Mouse (Mus musculus) kidney, embryonic 15.5 days (tissue): ENCODE data around the gene Pbx3. TPM values are rescaled to one million over a fixed set of nuclear protein-coding genes. Genes with fewer than 3 reads are reported as not detected.

Experiments used
- ATAC-seq: fragments of 200-750 bp; cut with Nextera tagmentation; replicated peaks from 2 replicates; pipeline ENCODE4 v1.8.0; 2017; ENCODE audit warnings: moderate TSS enrichment; ENCODE audit not compliant: low FRiP score
- H3K27ac ChIP-seq: fragments of 300-500 bp; sonication (generic); 2 replicates; pipeline ENCODE4 v1.5.1; 2015; ENCODE audit warnings: mild to moderate bottlenecking, inconsistent platforms
- H3K27me3 ChIP-seq: fragments of 300-500 bp; sonication (generic); 2 replicates; pipeline ENCODE4 v1.6.1; 2015; ENCODE audit warnings: inconsistent platforms
- H3K36me3 ChIP-seq: fragments of 300-500 bp; sonication (generic); 2 replicates; pipeline ENCODE4 v1.6.1; 2015; ENCODE audit warnings: inconsistent platforms
- H3K4me1 ChIP-seq: fragments of 300-500 bp; sonication (generic); 2 replicates; pipeline ENCODE4 v1.6.1; 2015; ENCODE audit warnings: inconsistent platforms
- H3K4me2 ChIP-seq: fragments of 300-500 bp; sonication (generic); 2 replicates; pipeline ENCODE4 v1.6.1; 2015; ENCODE audit warnings: moderate library complexity, mild to moderate bottlenecking, inconsistent platforms
- H3K4me3 ChIP-seq: fragments of 300-500 bp; sonication (generic); replicated peaks from 2 replicates; pipeline ENCODE4 v1.5.1; 2015; ENCODE audit warnings: mild to moderate bottlenecking, inconsistent platforms
- H3K9ac ChIP-seq: fragments of 300-500 bp; sonication (generic); 2 replicates; pipeline ENCODE4 v1.6.1; 2015; ENCODE audit warnings: mild to moderate bottlenecking, inconsistent platforms
- H3K9me3 ChIP-seq: fragments of 300-500 bp; sonication (generic); replicated peaks from 2 replicates; pipeline ENCODE4 v1.6.1; 2016; ENCODE audit warnings: inconsistent platforms
- WGBS: fragments of 180-500 bp; shearing (Covaris S2); methylation state at CpG from one replicate; pipeline ENCODE4 v1.1.7; 2015; ENCODE audit warnings: mixed read lengths; 5-methylcytosine and 5-hydroxymethylcytosine counted together
- polyA plus RNA-seq: library from polyadenylated mRNA; unstranded; fragments of >200 nt; fragmentation: Nextera tagmentation; extraction: Ambion mirVana; gene quantifications from 2 replicates; pipeline ENCODE4 v1.2.1, GENCODE M21; 2015

Gene Pbx3
- polyA plus RNA-seq, 1 experiment from 2014 or later, result 26.6 TPM

GRCm38 (mm10) chr2:34370725-34371440 is 2.1 kb downstream of the Pbx3 start:
- Histone ChIP-seq H3K27me3 (no peaks in the 10 kb centered on the region), H3K4me1 (peaks cover 26% of the 10 kb centered on the region), H3K36me3 (no peaks in the 10 kb centered on the region), H3K9ac (peak overlapping the region; percentile 91), H3K4me3 (peak overlapping the region; percentile 79), H3K4me2 (peak overlapping the region; percentile 81), H3K9me3 (no peaks in the 10 kb centered on the region), H3K27ac (peak overlapping the region; percentile 98)
- no peak for ATAC-seq
- under 1% methylated on average over 42 of the region's 42 CpGs for WGBS

GRCm38 (mm10) chr2:34370349-34370724 is 2.6 kb downstream of the Pbx3 start:
- Histone ChIP-seq H3K27ac (peak overlapping the region; percentile 98; the same call in 1 of the 2 replicates), H3K4me1 (peaks cover 26% of the 10 kb centered on the region), H3K4me2 (peak overlapping the region; percentile 81), H3K9ac (peak overlapping the region; percentile 91; the same call in 1 of the 2 replicates), H3K4me3 (peak overlapping the region; percentile 79), H3K36me3 (no peaks in the 10 kb centered on the region), H3K9me3 (no peaks in the 10 kb centered on the region), H3K27me3 (no peaks in the 10 kb centered on the region)
- WGBS, result 6% methylated on average over 7 of the region's 7 CpGs
- no peak for ATAC-seq

DNA sequence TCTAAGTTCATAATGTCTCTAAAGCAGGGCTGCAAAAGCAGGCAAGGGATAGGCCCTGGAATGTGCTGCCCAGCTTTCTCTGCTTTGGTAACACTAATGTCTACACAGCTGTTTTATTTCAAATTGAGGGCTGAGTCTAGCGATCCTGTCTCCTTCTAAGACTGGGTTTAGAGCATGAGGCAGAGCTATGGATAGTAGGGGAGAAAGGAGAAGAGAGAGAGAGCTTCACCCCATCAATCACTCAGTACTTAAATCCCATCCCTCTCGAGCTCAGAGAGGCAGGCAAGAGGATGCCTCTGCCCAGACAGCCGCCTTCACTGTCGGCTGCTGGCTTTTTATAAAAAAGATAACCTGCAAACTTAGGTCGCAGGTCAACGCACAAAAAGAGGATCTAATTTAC is 4.5 kb downstream of the Pbx3 start:
- Histone ChIP-seq H3K9ac (no peak overlapping the region), H3K27ac (no peak overlapping the region)

DNA sequence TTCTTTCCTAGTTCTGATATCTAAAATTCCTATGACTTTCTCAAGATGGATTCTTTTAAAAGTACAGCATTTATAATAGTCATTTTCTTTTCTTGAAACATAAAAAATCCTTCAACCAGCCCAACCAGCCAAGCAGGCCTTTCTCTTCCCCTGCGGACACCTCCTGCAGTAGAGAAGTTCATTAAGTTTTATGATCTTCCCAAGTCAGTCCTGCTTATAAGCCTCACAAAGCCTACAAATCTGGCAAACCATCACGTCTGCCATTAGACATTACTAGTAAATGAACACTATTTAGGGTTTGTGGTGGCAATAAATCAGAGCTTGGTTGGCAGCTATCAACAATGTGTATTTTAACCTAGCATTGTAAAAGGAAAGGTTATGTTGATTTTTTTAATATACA is 5.9 kb downstream of the Pbx3 start:
- no peak overlapping the region for H3K27ac ChIP-seq
- H3K27me3 ChIP-seq, result no peaks in the 10 kb centered on the region
- H3K4me1 ChIP-seq, result peaks cover 15% of the 10 kb centered on the region
- no peak overlapping the region for H3K9ac ChIP-seq
- no peaks in the 10 kb centered on the region for H3K36me3 ChIP-seq
- no peak overlapping the region for H3K4me3 ChIP-seq
- no peak overlapping the region for H3K4me2 ChIP-seq
- no peaks in the 10 kb centered on the region for H3K9me3 ChIP-seq
- 32% methylated on average over 2 of the region's 2 CpGs for WGBS
- ATAC-seq, result no peak

More for the DNA sequence above, 4.5 kb downstream of the Pbx3 start:
- Histone ChIP-seq H3K4me2 (peak overlapping the region; percentile 24), H3K4me3 (0 out of 2 replicates have a peak overlapping the region, but pooled peaks have one; percentile 2), H3K9me3 (no peaks in the 10 kb centered on the region), H3K4me1 (peaks cover 22% of the 10 kb centered on the region), H3K27me3 (no peaks in the 10 kb centered on the region), H3K36me3 (no peaks in the 10 kb centered on the region)
- no peak for ATAC-seq
- 33% methylated on average over 6 of the region's 6 CpGs for WGBS

DNA sequence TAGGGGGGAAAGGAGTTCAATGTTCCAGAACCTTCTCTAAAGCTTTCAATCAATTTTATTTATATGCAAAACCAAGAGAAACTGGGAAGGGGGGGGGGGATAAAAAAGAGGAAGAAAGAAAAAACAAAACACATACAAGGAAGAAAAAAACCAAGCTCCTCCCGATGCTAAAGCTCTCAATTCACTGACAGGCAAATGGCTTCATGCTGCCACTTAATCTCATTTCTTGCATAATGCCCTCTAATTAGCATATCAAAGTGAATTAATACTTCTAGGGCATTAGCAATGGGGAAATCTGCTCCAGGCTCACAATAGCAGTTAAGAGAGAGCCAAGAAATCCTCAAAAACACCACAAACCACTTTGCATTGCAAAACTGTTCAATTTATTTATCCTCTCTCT is 9.3 kb downstream of the Pbx3 start:
- no peak overlapping the region for H3K9ac ChIP-seq
- 17% methylated on average over 1 of the region's 1 CpGs for WGBS
- no peak overlapping the region for H3K4me3 ChIP-seq
- ATAC-seq, result no peak
- H3K4me1 ChIP-seq, result peaks cover 14% of the 10 kb centered on the region; the same call in 1 of the 2 replicates
- H3K27ac ChIP-seq, result no peak overlapping the region
- H3K4me2 ChIP-seq, result no peak overlapping the region
- no peaks in the 10 kb centered on the region for H3K36me3 ChIP-seq
- no peaks in the 10 kb centered on the region for H3K9me3 ChIP-seq
- H3K27me3 ChIP-seq, result no peaks in the 10 kb centered on the region

DNA sequence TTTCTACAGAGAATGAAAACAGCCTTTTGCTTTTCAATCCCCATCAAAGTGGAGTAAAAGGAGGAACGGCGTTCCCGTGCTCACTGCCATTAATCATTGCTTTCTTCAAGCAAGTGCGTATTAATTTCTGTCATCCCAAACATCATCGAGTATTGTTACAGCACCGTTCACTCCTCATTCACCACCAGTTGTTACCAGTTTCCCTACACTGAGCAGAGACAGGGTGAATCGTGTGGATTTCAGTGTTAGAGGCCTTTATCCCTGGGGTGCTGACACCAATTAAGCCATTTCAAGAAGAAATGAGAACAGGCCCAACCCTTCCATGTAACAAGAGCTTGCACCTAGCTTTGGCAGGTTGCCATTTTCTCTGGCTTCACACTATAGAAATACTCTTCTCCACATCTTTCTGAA is 17.1 kb downstream of the Pbx3 start:
- H3K27ac ChIP-seq, result no peak overlapping the region
- no peak overlapping the region for H3K9ac ChIP-seq
- H3K4me1 ChIP-seq, result peaks cover 27% of the 10 kb centered on the region
- no peaks in the 10 kb centered on the region for H3K27me3 ChIP-seq
- H3K4me3 ChIP-seq, result no peak overlapping the region
- H3K4me2 ChIP-seq, result no peak overlapping the region
- H3K9me3 ChIP-seq, result no peaks in the 10 kb centered on the region
- H3K36me3 ChIP-seq, result no peaks in the 10 kb centered on the region
- ATAC-seq, result no peak
- WGBS, result 33% methylated on average over 7 of the region's 7 CpGs

DNA sequence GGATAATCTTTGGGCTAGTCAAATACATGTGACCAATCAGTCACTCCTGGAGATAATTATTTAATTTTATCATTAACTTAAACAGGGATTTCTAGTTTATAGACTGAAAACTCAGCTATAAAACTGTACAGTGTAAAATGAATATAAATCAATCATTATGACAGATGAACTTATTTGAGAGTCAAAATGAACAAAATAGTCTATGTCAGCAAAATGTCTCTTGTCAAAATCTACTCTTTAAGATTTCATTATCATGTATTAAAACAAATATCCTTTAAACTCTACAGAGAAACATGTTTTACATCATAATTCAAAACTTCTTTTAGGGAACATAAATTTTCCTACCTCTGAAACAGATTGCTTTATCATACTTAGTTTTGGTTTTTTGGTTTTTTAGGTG is 20.9 kb downstream of the Pbx3 start:
- no peak for ATAC-seq
- H3K4me3 ChIP-seq, result no peak overlapping the region
- H3K27ac ChIP-seq, result no peak overlapping the region
- no peak overlapping the region for H3K9ac ChIP-seq
- H3K4me1 ChIP-seq, result peaks cover 16% of the 10 kb centered on the region
- no peak overlapping the region for H3K4me2 ChIP-seq
- H3K36me3 ChIP-seq, result 0 out of 2 replicates have a peak, but pooled peaks cover 6% of the 10 kb centered on the region
- no peaks in the 10 kb centered on the region for H3K27me3 ChIP-seq
- no peaks in the 10 kb centered on the region for H3K9me3 ChIP-seq

DNA sequence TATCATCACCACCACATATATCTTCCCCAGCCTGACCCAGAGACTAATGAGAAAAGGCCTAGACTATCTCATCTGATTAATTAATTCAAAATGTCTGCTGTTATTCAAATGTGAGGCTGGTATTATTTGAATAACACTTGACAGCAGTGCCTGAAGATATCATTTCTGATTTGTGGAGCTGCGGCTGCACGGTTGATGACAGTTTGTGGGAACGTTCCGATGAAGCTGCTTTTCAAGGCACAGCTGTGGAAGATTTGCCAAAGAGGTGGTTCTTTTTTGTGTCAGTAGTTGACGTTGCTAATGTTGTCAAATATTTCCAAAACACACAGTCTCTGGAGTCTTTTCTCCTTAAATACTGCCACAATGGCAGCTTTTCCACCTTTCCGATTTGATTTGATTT is 25.8 kb downstream of the Pbx3 start:
- H3K27me3 ChIP-seq, result no peaks in the 10 kb centered on the region

DNA sequence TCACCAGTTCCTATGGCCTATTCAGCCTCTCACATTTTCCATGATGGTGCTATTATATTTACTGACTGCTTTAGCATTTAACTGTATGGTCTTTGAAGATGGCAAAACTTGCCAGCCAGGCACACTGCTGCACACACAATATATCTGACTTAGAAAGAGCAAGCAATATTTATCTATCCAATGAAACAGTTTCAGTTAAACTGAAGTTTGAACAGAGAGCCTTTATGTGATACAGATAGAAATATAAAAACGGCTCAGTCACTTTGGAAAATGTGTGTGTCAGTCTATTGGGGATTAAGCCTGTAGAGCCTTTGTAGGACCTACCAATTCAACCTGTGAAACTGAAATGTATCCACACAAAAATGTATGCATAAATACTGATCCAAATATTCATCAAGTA is 74.3 kb downstream of the Pbx3 start:
- no peaks in the 10 kb centered on the region for H3K27me3 ChIP-seq
- no peak overlapping the region for H3K4me2 ChIP-seq
- H3K9ac ChIP-seq, result no peak overlapping the region
- no peaks in the 10 kb centered on the region for H3K36me3 ChIP-seq
- H3K27ac ChIP-seq, result no peak overlapping the region
- ATAC-seq, result no peak
- no peaks in the 10 kb centered on the region for H3K4me1 ChIP-seq
- WGBS, result 84% methylated on average over 1 of the region's 1 CpGs
- no peaks in the 10 kb centered on the region for H3K9me3 ChIP-seq
- H3K4me3 ChIP-seq, result no peak overlapping the region

More for the DNA sequence above, 25.8 kb downstream of the Pbx3 start:
- Histone ChIP-seq H3K4me1 (peaks cover 3% of the 10 kb centered on the region; the same call in 1 of the 2 replicates), H3K4me2 (no peak overlapping the region), H3K4me3 (no peak overlapping the region), H3K9me3 (no peaks in the 10 kb centered on the region), H3K27ac (no peak overlapping the region), H3K9ac (no peak overlapping the region), H3K36me3 (0 out of 2 replicates have a peak, but pooled peaks cover 10% of the 10 kb centered on the region)
- no peak for ATAC-seq
- WGBS, result 68% methylated on average over 6 of the region's 6 CpGs

- no peaks in the 10 kb centered on the region for H3K4me1 ChIP-seq
- no peaks in the 10 kb centered on the region for H3K9me3 ChIP-seq
- H3K36me3 ChIP-seq, result no peaks in the 10 kb centered on the region
- 95% methylated on average over 3 of the region's 3 CpGs for WGBS
- no peak overlapping the region for H3K4me2 ChIP-seq
- no peak overlapping the region for H3K9ac ChIP-seq
- H3K27me3 ChIP-seq, result no peaks in the 10 kb centered on the region
- ATAC-seq, result no peak
- H3K27ac ChIP-seq, result no peak overlapping the region
- no peak overlapping the region for H3K4me3 ChIP-seq
Observed at GRCm38 (mm10) chr2:34298202-34298601, 74.7 kb downstream of the Pbx3 start.

DNA sequence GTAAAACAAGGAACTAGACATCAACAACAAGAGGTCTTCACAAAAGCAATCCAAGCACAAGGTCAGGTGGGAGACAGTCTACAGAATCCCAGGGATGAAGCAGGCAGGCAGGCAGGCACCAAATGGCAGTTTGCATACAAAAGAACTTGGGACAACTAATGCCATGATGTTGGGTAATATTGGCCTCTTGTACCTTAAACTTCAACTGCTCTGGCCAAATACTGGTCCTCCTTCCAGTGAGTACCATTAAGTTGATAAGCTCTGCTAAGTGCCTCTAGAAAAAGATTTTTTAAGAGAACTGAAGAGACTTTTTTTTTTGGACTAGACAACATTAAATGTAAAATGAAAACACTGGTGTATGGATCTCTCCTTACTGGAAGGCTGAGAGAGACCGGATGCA is 83.2 kb downstream of the Pbx3 start:
- Histone ChIP-seq H3K9me3 (no peaks in the 10 kb centered on the region), H3K4me3 (no peak overlapping the region), H3K36me3 (no peaks in the 10 kb centered on the region), H3K27ac (no peak overlapping the region), H3K4me2 (no peak overlapping the region), H3K27me3 (no peaks in the 10 kb centered on the region), H3K4me1 (peaks cover 8% of the 10 kb centered on the region), H3K9ac (no peak overlapping the region)
- ATAC-seq, result no peak
- WGBS, result 84% methylated on average over 1 of the region's 1 CpGs

GRCm38 (mm10) chr2:34284239-34284638 is 88.7 kb downstream of the Pbx3 start:
- Histone ChIP-seq H3K27ac (no peak overlapping the region), H3K27me3 (no peaks in the 10 kb centered on the region), H3K4me2 (no peak overlapping the region), H3K9ac (no peak overlapping the region), H3K4me1 (peaks cover 8% of the 10 kb centered on the region), H3K9me3 (no peaks in the 10 kb centered on the region), H3K36me3 (no peaks in the 10 kb centered on the region), H3K4me3 (no peak overlapping the region)
- no peak for ATAC-seq
- 83% methylated on average over 2 of the region's 2 CpGs for WGBS

DNA sequence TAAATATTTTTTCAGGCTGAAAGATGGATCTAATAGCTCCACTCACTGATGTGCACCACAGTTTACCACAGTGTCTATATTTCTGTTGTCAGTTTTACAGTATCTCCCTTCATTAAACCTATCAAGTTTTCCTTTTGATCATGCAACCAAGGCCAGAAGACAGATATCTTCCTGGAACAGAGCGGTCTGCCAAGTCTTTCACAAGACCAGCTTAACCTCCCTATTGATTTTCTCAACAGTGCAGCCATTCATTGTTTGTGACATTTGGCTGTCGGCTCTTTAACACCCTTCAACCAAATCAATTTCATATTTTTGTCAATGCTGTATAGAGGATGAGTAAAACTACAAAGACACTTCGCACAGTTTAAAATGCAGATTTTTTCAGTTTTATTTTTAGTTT is 91.9 kb downstream of the Pbx3 start:
- H3K9ac ChIP-seq, result no peak overlapping the region
- 69% methylated on average over 3 of the region's 3 CpGs for WGBS
- no peaks in the 10 kb centered on the region for H3K27me3 ChIP-seq
- no peak overlapping the region for H3K4me3 ChIP-seq
- no peak overlapping the region for H3K27ac ChIP-seq
- H3K9me3 ChIP-seq, result no peaks in the 10 kb centered on the region
- H3K36me3 ChIP-seq, result no peaks in the 10 kb centered on the region
- no peaks in the 10 kb centered on the region for H3K4me1 ChIP-seq
- ATAC-seq, result no peak
- H3K4me2 ChIP-seq, result no peak overlapping the region
